Mouse (Mus musculus) heart, postnatal 0 days (tissue): ENCODE results near the gene Chrd.

Experiments
- CTCF ChIP-seq: IDR thresholded peaks from 2 replicates; pipeline ENCODE4 v1.5.1; 2016; ENCODE audit warnings: antibody characterized with exemption, control low read depth, low read depth
- EP300 ChIP-seq: IDR thresholded peaks from 2 replicates; pipeline ENCODE4 v1.6.1; 2016; ENCODE audit warnings: antibody characterized with exemption, low read depth

DNA sequence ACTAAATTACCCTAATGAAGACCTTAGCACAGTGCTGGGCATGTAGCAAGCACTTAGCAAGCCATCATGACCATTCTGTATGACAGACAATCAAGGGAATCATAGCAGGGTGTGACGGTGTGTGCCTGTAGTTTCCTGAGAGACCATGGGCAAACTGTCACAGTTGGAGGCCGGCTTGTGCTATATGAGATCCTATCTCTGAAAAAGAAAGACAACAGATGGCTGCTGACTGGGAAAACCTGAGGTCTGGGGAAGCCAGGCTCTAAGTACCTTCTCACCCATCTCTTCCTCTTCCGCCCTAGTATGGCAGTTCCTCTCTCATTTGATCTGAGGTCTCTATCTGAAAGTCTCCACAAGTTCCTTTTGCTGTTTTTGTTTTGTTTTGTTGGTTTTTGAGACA, 27.1 kb upstream of the Chrd start:
- TF ChIP-seq CTCF (no peak), EP300 (no peak)
